Mouse (Mus musculus) forebrain, embryonic 14.5 days (tissue): ENCODE results near the gene Kbtbd6. TPM values are rescaled to one million over a fixed set of nuclear protein-coding genes. Genes with fewer than 3 reads are reported as not detected.
A peak's percentile ranks its signal among the peaks of the same experiment; 100 is the strongest.

Experiments used
- ATAC-seq: fragments of 200-750 bp; cut with Nextera tagmentation; 2 replicates; pipeline ENCODE4 v1.8.0; 2017; ENCODE audit warnings: mild to moderate bottlenecking, moderate library complexity
- DNase-seq: peaks from one replicate; pipeline ENCODE4 v3.0.0-alpha.2; 2015; ENCODE audit warnings: low spot score
- H3K27ac ChIP-seq: fragments of 300-500 bp; sonication (generic); 2 replicates; pipeline ENCODE4 v1.5.1; 2014; ENCODE audit warnings: low read depth, mild to moderate bottlenecking, control low read depth, low read length, moderate library complexity
- H3K27me3 ChIP-seq: fragments of 300-500 bp; sonication (generic); replicated peaks from 2 replicates; pipeline ENCODE4 v1.6.1; 2014; ENCODE audit warnings: low read length, control low read depth, mixed read lengths; ENCODE audit not compliant: control insufficient read depth, insufficient read depth
- H3K36me3 ChIP-seq: fragments of 300-500 bp; sonication (generic); 2 replicates; pipeline ENCODE4 v1.6.1; 2014; ENCODE audit warnings: low read length, control low read depth; ENCODE audit not compliant: control insufficient read depth, insufficient read depth
- H3K4me1 ChIP-seq: fragments of 300-500 bp; sonication (generic); 2 replicates; pipeline ENCODE4 v1.6.1; 2014; ENCODE audit warnings: antibody characterized with exemption, low read length, control low read depth; ENCODE audit not compliant: control insufficient read depth, insufficient read depth
- H3K4me2 ChIP-seq: fragments of 300-500 bp; sonication (generic); 2 replicates; pipeline ENCODE4 v1.6.1; 2014; ENCODE audit warnings: mild to moderate bottlenecking, control low read depth, low read length
- H3K4me3 ChIP-seq: fragments of 300-500 bp; sonication (generic); 2 replicates; pipeline ENCODE4 v1.5.1; 2014; ENCODE audit warnings: low read depth, low read length, control low read depth
- H3K9ac ChIP-seq: fragments of 300-500 bp; sonication (generic); 2 replicates; pipeline ENCODE4 v1.6.1; 2014; ENCODE audit warnings: mild to moderate bottlenecking, low read length, control low read depth, moderate library complexity
- H3K9me3 ChIP-seq: fragments of 300-500 bp; sonication (generic); replicated peaks from 2 replicates; pipeline ENCODE4 v1.6.1; 2016; ENCODE audit warnings: low read length, control low read depth, mixed read lengths; ENCODE audit not compliant: control insufficient read depth
- WGBS: fragments of 180-500 bp; shearing (Covaris S2); extraction: QIAGEN DNeasy Blood & Tissue Kit; methylation state at CpG from one replicate; pipeline ENCODE4 v1.1.7; 2014; 5-methylcytosine and 5-hydroxymethylcytosine counted together
- polyA plus RNA-seq: library from polyadenylated mRNA; unstranded; fragments of >200 nt; fragmentation: Nextera tagmentation; extraction: Ambion mirVana; gene quantifications from 2 replicates; pipeline ENCODE4 v1.2.1, GENCODE M21; 2014

Gene Kbtbd6
- polyA plus RNA-seq, 1 experiment from 2014 or later = 3.1 TPM

- Histone ChIP-seq H3K27me3 (no peaks in the 10 kb centered on the region), H3K4me3 (no peak overlapping the region), H3K9me3 (no peaks in the 10 kb centered on the region), H3K9ac (no peak overlapping the region), H3K4me2 (no peak overlapping the region), H3K4me1 (no peaks in the 10 kb centered on the region), H3K27ac (no peak overlapping the region), H3K36me3 (peaks cover 82% of the 10 kb centered on the region)
- 32% methylated on average over 3 of the region's 3 CpGs for WGBS
- ATAC-seq = no peak
- peak; percentile 80 for DNase-seq
Observed at GRCm38 (mm10) chr14:79467621-79468020, 16.0 kb downstream of the Kbtbd6 start.

GRCm38 (mm10) chr14:79473384-79473783, 21.7 kb downstream of the Kbtbd6 start:
- Histone ChIP-seq H3K9me3 (no peaks in the 10 kb centered on the region), H3K36me3 (peaks cover 84% of the 10 kb centered on the region), H3K27me3 (no peaks in the 10 kb centered on the region), H3K9ac (no peak overlapping the region), H3K4me1 (no peaks in the 10 kb centered on the region), H3K27ac (no peak overlapping the region), H3K4me3 (no peak overlapping the region), H3K4me2 (no peak overlapping the region)
- 90% methylated on average over 2 of the region's 2 CpGs for WGBS
- ATAC-seq (no peak), DNase-seq (no peak)

DNA sequence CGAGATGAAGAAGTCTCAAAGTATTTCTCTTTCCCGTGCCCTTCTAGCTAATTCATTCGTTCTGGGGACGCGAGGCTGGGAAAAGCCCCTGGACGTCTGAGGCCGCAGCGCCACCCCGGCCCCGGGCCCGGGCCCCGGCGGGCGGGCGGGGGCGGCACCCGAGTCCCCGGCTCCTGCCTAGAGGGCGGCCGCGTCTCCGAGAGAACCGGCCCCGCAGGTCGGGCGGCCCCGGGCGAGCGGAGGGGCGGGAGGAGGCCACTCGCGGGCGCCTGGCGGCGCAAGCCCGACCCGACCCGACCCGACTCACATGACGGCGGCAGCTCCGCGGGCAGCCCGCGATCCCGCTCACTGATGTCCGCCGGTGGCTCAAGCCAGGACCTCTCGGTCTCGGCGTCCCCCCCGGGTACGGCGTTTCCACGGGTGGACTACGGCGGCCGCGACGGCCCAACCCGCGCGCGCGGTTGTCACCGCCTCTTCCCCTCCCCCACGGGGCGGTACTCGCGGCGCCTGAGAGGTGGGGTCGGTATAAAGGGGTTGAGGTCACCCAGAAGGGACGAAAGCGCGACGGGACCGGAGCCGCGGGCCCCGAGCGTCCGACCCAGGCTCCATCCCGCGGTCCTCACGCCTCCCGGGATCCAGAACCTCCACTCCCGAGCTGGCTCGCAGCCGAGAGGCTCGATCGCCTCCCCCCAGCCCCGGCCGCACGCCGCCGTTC, 29.1 kb downstream of the Kbtbd6 start, which contains the start of gene Elf1:
Gene Elf1, plus strand, starts transcription at position 571 of the 715 bp plus-strand sequence.
- peak; percentile 81 for ATAC-seq
- Histone ChIP-seq H3K4me3 (peak within 1 kb of the TSS; percentile 92), H3K27ac (peak within 1 kb of the TSS; percentile 100), H3K36me3 (peaks cover 25% of the 10 kb centered on the region), H3K27me3 (no peaks in the 10 kb centered on the region), H3K4me1 (peaks cover 19% of the 10 kb centered on the region), H3K4me2 (peak within 1 kb of the TSS; percentile 63), H3K9me3 (no peaks in the 10 kb centered on the region), H3K9ac (peak within 1 kb of the TSS; percentile 98)
- DNase-seq = peak; percentile 92
- WGBS = under 1% methylated on average over 80 of the region's 96 CpGs

DNA sequence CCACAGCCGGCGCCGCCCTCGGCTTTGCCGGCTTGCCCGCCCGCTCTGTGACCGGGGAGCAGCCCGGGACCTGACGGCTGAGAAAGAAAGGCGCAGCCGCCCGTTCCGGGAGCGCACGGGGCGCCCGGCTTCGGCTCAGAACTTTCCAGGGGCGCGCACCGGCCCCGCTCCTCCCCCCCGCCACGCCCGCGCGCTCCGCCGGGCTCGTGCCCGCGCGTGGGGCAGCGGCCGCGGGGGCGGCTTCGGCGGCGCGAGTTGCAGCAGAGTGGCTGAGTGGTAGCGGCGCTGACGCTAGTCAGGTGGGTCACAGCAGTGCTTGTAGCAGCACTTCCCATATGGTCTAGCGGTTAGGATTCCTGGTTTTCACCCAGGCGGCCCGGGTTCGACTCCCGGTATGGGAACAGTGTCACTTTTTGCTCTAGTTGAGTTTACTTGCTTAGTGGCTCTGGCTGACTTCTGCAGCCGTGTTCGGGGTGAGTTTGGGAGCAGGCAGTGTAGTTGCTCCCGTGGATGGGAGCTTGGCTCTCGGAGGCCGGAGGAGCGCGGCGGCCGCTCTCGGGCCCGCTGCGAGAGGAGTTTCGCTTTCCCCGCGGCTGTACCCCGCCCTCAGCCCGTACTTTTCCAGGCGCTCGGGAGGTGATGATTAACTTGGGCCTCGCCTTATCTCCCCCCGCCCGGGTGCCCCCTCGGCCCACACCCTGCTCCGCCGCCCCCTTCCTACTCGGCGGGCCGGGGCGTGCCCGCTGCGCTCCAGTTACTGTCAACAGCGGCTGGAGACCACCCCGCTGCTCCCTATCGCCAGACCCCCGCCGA, 29.9 kb downstream of the Kbtbd6 start, which contains the start of gene Wbp4:
Gene Wbp4, minus strand, starts transcription at position 182 of the 813 bp plus-strand sequence.
- H3K9me3 ChIP-seq = no peaks in the 10 kb centered on the region
- WGBS = under 1% methylated on average over 76 of the region's 86 CpGs

GRCm38 (mm10) chr14:79482251-79482661, 30.6 kb downstream of the Kbtbd6 start:
- H3K27ac ChIP-seq = peak overlapping the region; percentile 100
- peak overlapping the region; percentile 55 for H3K4me2 ChIP-seq
- DNase-seq = peak; percentile 72
- no peaks in the 10 kb centered on the region for H3K9me3 ChIP-seq
- H3K9ac ChIP-seq = peak overlapping the region; percentile 98
- peaks cover 16% of the 10 kb centered on the region for H3K36me3 ChIP-seq
- no peak for ATAC-seq
- 0% methylated on average over 11 of the region's 11 CpGs for WGBS
- H3K4me3 ChIP-seq = peak overlapping the region; percentile 92
- no peaks in the 10 kb centered on the region; the same call in 1 of the 2 replicates for H3K27me3 ChIP-seq
- peaks cover 19% of the 10 kb centered on the region for H3K4me1 ChIP-seq

More for the DNA sequence above, 29.9 kb downstream of the Kbtbd6 start, which contains the start of gene Wbp4:
- peak within 1 kb of the TSS; percentile 98 for H3K9ac ChIP-seq
- peaks cover 21% of the 10 kb centered on the region for H3K36me3 ChIP-seq
- peaks cover 19% of the 10 kb centered on the region for H3K4me1 ChIP-seq
- DNase-seq (peak; percentile 96), ATAC-seq (peak; percentile 95)
- peak within 1 kb of the TSS; percentile 63 for H3K4me2 ChIP-seq
- H3K4me3 ChIP-seq = peak within 1 kb of the TSS; percentile 92
- H3K27me3 ChIP-seq = no peaks in the 10 kb centered on the region
- H3K27ac ChIP-seq = peak within 1 kb of the TSS; percentile 100

GRCm38 (mm10) chr14:79482747-79483355, 31.2 kb downstream of the Kbtbd6 start:
- H3K9me3 ChIP-seq = no peaks in the 10 kb centered on the region
- no peaks in the 10 kb centered on the region; the same call in 1 of the 2 replicates for H3K27me3 ChIP-seq
- peak overlapping the region; percentile 92 for H3K4me3 ChIP-seq
- DNase-seq = no peak
- H3K27ac ChIP-seq = peak overlapping the region; percentile 100
- peaks cover 19% of the 10 kb centered on the region for H3K4me1 ChIP-seq
- peak overlapping the region; percentile 98 for H3K9ac ChIP-seq
- WGBS = 27% methylated on average over 15 of the region's 15 CpGs
- ATAC-seq = no peak
- H3K36me3 ChIP-seq = peaks cover 12% of the 10 kb centered on the region
- peak overlapping the region; percentile 55 for H3K4me2 ChIP-seq

DNA sequence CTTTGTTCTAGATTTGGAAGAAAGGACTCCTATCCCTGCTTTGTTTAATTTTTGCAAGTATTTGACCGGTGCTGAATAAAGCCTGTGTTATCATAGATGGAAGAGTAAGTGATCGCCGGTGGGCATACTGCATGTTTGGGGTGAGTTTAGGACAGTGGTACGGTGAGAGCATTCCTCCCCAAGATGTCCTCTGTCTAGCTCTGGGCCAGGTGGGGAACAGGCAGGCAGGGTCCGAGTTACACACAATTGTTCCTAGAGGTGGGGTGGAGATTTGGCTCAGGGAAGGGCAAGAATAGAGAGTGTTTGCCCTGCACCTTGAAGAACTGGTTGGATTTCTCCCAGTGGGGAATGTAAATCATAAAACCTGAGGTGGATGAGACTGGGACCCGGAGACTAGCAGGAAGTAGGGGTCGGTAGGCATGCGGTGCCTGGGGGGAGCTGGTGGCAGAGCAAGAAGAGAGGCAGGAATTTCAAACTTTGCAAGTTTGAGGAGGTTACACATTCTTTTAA, 32.0 kb downstream of the Kbtbd6 start:
- no peak overlapping the region for H3K4me2 ChIP-seq
- no peaks in the 10 kb centered on the region for H3K9me3 ChIP-seq
- no peak for ATAC-seq
- H3K36me3 ChIP-seq = peaks cover 6% of the 10 kb centered on the region; the same call in 1 of the 2 replicates
- no peak for DNase-seq
- WGBS = 83% methylated on average over 8 of the region's 8 CpGs
- H3K27ac ChIP-seq = no peak overlapping the region
- H3K9ac ChIP-seq = peak overlapping the region; percentile 98; the same call in 1 of the 2 replicates
- peaks cover 19% of the 10 kb centered on the region for H3K4me1 ChIP-seq
- no peak overlapping the region for H3K4me3 ChIP-seq
- H3K27me3 ChIP-seq = no peaks in the 10 kb centered on the region; the same call in 1 of the 2 replicates

DNA sequence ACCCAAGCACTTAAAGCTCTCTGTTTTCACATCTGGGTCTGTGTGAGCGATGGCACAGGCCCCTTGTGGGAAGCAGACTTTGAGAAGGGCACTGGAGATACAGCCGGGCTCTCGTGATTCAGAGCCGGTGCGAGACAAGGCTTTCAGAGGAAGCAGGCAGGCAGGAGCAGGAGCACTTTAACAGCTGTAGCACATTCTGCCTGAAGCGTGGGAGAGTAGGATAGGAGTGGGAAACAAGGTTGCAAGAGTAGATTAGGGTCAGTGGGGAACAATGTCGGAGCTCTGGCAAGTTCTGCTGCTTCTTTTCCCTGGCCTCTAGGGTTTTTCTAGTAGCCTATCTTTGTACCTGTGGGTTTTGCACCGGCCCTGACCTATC, 35.0 kb downstream of the Kbtbd6 start:
- H3K4me3 ChIP-seq = no peak overlapping the region
- no peak overlapping the region; the same call in 1 of the 2 replicates for H3K4me2 ChIP-seq
- DNase-seq (no peak), ATAC-seq (no peak)
- H3K27me3 ChIP-seq = no peaks in the 10 kb centered on the region; the same call in 1 of the 2 replicates
- peak overlapping the region; percentile 49; the same call in 1 of the 2 replicates for H3K9ac ChIP-seq
- H3K9me3 ChIP-seq = no peaks in the 10 kb centered on the region
- H3K36me3 ChIP-seq = no peaks in the 10 kb centered on the region
- H3K4me1 ChIP-seq = peaks cover 9% of the 10 kb centered on the region
- no peak overlapping the region for H3K27ac ChIP-seq
- WGBS = 26% methylated on average over 8 of the region's 8 CpGs
